Mouse (Mus musculus) adipocyte (in vitro differentiated cells): ENCODE results near the gene Ikbip.
A peak's percentile ranks its signal among the peaks of the same experiment; 100 is the strongest.

Source experiments
- DNase-seq: peaks from one replicate; pipeline ENCODE4 v3.0.0-alpha.2; 2016; ENCODE audit warnings: low spot score

The Ikbip gene

DNA sequence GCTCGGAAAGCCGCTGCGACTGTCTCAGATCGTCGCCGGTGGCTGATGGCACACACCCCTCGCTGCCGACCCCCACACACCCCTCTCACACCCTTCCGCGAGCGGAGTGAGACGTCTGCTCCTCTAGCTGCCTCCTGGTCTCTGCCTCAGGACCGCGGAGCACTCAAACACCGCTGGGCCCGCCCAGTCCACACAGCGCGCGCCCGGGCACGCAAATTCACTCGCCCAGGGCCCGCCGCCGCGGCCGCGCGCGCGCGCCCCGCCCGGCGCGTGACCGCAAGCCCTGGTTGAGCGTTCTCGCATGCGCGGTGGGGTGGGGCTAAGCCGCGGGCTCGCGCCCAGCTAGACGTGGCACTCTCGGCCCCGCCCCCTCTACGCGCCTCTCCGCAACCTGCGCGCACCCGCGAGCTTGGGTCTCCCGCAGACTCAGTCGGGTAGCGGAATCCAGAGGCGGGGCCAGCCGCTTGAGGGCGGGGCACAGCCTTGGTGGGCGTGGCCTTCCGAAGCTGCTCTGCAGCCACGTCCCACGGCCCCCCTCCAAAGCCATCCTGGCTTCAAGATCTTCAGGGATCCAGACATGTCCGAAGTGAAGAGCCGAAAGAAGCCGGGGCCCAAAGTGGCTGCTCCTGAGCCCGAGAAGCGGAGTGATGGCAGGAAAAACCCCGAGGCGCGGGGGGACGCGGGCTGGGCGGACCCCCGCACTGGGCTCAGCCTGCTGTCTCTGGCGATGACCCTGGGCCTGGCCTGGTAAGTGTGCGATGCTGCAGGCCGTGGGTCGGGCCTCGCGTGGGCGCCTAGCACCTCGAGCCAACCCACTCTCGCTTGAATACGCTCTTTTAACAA, at the start of gene Ikbip, which contains the start of gene Apaf1:
Gene Ikbip (plus strand): TSS at position 391 of the 843 bp plus-strand sequence.
Gene Apaf1 (minus strand): TSS at position 221 of the 843 bp plus-strand sequence.
- DNase-seq: peak; percentile 97

DNA sequence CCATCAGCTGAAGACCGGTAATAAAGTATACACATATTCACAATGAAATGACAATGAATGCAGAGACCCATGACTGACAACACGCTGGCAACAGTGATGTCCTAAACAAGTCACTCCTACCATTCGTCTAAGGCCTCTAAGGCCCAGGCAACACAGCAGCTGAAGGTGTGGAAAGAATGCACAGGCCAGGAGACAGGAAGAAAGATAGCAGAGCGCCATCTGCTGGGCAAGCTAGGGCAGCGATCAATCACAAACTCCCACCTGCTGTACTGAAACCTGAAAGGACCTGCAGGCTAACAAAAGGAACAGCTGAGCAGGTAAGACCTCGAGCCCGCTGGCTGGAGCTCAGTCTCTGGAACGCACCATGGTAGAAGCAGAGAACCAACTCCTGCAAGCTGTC, 48.8 kb upstream of the Ikbip start:
- DNase-seq: peak; percentile 73

DNA sequence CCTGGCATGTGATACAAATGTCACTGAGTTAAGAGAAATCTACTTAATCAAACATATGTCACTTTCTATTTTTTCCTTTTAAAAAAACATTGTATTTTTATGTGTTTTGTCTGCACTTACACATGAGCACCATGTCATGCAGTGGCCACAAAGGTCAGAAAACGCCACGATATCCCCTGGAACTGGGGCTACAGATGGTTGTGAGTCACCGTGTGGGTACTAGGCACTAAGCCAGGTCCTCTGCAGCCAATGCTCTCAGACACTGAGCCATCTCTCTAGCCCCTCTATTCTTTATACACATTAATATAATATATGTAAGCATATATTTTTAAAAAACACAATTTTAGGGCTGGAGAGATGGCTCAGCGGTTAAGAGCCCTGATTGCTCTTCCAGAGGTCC, 33.0 kb upstream of the Ikbip start:
- DNase-seq: no peak

DNA sequence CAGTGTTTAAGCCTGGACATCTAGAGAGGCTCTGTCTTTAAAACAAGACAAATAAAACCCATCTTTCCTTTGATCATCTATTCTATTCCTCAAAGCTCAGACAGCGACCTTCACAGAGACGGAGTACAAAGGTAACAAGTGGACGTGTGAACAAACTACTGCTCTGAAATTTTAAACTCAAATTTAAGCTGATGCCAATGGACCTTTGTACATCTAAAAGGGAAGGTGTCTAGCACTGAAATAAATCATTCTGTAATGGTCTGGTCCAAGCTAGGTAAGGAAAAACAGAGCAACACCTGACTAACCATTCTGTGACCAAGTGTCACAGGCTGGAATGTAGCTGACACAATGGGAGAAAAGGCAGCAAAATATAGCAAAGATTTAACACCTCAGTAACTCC, 31.6 kb upstream of the Ikbip start:
- DNase-seq: no peak

DNA sequence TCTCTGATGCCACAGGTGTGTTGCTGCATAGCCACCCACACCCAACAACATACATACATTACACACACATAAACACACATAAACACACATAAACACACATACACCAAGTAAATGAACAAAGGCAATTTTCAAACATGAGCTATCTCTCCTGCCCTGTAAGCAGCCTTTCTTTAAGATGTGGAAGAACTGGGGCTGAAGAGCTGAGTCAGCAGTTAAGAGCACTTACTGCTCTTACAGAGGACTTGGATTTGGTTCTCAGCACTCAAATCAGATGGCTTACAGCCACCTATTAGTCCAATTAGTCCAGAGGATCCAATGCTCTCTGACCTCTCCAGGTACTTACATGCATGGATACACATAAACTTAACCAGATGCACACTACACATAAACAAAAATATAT, 30.0 kb upstream of the Ikbip start:
- DNase-seq: no peak

DNA sequence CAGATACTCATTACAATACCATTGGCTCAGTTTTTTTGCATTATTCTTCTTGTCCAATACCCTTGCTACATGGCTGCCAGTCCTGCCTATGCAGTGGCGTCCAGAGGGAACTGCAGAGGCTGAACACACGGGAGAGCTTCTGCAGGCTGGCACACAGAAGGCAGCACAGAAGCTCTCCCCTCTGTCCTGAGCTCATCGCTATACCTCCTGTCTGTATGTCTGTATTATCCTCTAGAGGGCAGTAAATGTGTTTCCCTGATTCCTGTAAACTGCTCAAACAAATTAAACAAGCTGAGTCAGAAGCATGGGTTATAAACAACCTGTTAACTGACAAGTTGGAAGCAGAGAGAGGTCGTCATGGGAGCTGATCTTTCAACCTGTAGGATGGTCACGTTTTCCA, 22.0 kb upstream of the Ikbip start:
- DNase-seq: peak; percentile 17

DNA sequence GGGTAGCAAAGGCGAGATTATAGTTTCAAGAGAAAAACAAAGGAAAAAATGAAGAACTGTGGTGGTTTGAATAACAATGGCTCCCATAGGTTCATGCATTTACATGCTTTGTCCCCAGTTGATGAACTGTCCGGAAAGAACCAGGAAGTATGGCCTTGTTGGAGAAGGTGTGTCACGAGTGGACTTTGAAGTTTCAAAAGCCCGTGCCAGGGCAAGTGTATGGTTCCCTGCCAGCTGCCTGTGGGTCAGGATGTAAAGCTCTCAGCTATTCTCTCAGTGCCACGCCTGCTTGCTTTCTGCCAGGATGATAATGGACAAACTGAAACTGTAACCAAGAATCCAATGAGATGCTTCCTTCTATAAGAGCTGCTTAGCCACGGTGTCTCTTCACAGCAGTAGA, 20.4 kb upstream of the Ikbip start:
- no peak for DNase-seq

DNA sequence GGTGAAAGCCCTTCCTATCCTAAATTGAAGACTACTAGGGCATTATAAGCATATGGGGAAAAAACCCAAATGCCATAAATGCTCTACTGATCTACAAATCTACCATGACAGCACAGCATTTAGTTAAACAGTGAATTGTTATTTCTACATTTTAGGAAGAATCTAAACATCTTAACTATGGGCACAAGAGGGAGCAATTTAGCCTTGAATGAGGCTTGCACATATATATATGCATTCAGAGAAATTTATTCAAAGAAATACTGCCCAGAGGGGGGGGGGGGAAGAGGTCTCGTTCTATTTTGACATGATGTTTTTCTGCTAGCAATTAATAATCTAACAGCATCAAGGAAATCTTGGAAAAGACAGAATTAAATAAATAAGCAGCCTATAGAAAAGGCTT, 11.0 kb upstream of the Ikbip start:
- DNase-seq: peak; percentile 20

DNA sequence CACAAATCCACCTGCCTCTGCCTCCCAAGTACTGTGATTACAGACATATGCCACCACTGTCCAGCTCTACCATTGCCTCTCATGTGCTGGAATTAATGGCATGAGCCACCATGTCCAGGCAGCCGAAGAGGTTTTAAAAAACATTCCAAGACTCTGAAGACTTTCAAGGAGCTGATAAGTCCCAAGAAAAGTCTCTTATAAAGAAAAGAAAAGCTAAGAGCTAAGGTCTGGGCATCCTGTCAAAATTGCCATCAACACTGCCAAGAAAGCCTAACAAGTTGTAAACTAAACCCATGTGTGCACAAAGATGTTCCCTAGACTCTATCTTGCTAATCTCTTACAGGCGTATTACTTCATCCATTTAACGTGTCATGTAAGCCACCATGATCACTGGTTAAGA, 9.4 kb upstream of the Ikbip start:
- DNase-seq: peak; percentile 83

DNA sequence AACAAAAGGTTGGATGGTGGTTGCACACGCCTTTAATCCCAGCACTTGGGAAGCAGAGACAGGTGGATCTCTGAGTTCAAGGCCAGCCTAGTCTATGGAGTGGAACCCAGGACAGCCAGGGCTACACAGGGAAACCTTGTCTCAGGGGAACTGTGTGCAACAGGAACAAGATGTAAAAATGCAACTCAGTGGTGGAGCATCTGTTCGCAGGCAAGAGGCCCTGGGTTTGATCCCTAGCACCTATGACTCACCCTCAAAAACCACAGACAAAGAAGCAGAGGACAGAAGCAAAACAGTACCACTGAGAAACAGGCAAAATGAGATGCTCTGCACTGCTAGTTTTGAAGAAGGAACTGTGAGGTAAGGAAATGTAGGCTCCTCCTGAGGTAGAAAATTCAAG, 6.1 kb upstream of the Ikbip start:
- DNase-seq: no peak

DNA sequence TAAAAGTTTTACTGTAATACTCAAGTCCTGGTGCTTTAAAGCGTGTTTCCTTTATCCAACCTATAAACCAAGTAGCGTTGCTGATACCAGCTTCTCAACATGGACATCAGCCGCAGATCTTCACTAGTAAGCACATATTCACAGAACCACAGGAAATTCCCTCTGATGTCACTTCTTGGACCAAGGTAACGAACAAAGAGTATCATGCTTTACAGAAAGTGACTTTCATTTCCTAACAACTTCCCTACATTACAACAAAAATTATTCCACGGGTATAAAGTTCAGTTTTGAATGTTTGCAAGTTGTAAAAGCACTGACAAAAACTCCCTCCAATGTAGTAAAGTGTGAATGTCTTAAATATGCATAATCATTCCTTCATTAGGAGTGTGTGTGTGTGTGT, 2.2 kb upstream of the Ikbip start:
- no peak for DNase-seq

DNA sequence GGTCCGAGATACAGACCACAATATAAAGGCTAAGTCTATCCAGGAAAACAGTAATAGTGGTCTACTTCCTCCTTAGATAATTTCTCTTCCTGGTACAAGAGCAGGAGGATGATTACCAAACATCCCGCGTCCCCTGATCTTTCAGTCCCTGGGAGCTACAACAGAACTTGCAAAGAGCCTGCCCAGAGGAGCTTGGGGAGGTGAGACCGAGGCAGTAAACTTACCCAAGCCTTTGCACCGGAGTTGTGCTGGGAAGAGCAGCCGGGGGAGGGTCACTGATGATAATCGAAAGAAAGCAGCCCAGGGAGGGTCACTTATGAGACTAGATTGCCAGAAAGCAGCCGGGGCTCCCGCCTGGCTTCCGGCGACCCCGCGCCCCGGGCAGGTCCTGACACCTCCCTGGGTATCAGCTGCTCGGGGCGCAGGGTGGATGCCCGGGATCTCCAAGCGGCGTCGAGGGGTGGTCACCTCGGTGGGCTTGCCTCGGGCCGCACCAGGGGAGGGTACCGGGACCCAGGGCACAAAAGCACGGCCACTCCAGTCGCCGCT, 707 bp upstream of the Ikbip start:
- no peak for DNase-seq

DNA sequence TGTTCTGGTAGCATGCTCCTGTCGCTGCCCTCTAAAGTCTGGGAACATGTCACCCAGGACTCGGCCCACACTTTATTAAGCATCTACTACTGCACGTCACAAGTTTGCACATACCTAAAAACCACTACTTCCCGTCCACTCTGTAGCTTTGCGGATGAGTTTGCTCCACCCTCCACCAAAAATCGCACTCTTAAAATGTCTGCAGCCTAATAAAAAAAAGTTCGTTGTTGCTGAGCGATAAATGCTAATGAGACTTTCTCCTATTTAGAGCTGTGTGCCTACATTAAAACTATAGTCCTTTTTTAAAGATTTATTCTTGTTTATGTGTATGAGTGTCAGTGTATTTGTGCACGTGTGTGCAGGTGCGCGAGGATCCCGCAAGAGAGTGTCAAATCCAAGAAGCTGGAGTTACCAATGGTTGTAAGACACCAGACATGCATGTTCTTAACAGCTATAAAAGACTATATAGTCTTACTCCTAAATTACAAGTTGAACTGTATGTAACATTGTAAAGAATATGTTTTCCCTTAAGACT, 720 bp downstream of the Ikbip start:
- DNase-seq: peak; percentile 32

DNA sequence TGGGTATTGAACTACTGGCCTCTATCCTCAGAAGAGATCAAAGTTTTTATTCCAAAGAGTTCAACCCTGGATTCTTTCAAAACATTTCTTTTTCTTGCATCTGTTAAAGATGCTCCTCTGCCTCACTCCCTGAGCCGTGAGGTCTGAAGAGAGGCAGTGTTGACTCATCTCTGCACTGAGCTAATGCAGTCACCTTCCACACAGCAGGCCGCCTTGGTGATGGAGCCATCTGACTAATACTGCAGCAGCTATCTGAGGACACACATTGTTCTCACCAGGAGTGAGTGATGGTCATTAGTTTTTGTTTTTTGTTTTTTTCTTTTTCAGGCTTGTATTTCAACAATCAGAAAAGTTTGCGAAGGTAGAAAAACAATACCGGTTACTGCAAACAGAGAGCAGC, 10.1 kb downstream of the Ikbip start:
- DNase-seq: no peak

DNA sequence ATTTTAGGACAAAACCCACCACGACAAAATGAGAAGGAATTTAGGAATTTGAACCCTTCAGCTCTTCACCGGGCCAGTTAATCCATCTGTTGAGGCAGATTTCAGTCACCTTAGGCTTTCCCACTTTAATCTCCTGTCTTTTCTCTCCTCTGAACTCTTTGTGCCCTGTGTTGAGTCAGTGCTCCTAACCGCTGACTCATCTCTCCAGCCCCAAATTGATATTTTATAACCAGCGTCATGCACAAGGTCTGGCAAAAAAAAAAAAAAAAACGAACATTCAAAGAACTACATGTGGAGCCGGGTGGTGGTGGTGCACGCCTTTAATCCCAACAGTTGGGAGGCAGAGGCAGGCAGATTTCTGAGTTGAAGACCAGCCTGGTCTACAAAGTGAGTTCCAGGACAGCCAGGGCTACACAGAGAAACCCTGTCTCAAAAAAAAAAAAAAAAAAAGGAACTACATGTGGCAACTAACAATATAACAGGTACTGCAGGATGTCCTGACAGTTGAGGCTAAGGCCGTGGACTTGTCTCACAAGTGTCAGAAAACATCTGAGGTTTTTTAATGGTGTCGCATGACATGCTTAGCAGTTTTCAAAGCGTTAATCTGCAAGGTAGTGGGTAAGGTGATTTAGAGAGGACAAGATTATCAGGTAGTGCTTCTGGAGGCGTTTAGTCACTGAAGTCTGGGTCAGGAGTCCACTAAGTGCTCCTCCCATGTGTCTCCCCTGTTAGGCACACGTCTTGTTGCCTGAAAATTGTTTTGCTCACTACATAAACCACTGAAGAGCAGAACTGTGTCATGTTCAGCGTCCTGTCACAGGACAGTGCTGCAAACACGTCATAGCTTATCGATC, 11.7 kb downstream of the Ikbip start:
- no peak for DNase-seq

DNA sequence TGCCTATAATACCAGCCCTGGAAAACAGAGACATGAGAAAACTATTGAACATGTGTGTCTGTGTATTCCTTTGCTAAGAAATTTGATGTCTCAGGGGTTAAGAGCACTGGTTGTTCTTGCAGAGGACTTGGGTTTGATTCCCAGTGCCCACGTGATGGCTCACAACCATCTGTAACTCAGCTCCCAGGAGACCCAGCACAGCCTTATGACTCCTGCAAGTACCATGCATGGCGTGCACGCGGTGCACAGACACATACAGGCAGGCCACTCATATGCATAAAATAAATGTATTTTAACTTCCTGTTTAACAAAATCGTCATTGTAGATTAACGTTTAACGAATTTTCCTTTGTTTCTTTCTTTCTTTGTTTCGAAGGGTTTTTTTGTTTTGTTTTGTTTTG, 15.3 kb downstream of the Ikbip start:
- DNase-seq: no peak

DNA sequence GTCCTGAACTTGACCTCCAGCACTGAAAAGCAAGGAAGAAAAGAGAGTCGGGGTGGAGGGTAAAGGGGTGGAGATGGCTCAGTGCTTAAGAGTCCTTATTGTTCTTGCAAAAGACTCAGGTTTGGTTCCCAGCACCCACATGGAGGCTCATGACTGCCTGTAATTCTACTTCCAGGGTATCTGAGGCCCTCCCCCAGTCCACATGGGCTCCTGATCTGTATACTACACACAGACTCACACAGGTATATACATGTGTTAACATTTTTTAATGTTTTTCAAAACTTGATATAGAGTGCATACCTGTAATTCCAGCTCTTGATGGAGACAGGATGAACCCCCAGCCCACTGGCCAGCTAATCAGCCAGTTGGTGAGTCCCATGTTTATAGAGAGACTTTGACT, 17.4 kb downstream of the Ikbip start:
- no peak for DNase-seq

DNA sequence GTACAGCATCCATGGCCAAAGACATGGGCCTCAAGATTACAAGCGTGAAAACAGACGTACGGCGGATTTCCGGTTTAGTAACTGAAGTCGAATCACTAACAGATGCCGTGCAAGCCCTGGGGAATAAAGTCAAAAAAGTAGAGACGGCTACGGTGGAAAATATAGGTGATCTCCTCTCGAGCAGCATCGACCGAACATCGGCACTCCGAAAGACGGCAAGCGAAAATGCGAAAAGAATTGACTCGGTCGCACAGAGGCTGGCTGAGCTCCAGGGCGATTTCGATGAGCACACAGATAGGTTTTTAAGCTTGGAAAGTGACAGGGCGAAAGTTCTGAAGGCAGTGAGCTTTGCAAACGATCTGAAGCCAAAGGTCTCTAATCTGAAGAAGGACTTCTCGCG, 19.2 kb downstream of the Ikbip start:
- no peak for DNase-seq

DNA sequence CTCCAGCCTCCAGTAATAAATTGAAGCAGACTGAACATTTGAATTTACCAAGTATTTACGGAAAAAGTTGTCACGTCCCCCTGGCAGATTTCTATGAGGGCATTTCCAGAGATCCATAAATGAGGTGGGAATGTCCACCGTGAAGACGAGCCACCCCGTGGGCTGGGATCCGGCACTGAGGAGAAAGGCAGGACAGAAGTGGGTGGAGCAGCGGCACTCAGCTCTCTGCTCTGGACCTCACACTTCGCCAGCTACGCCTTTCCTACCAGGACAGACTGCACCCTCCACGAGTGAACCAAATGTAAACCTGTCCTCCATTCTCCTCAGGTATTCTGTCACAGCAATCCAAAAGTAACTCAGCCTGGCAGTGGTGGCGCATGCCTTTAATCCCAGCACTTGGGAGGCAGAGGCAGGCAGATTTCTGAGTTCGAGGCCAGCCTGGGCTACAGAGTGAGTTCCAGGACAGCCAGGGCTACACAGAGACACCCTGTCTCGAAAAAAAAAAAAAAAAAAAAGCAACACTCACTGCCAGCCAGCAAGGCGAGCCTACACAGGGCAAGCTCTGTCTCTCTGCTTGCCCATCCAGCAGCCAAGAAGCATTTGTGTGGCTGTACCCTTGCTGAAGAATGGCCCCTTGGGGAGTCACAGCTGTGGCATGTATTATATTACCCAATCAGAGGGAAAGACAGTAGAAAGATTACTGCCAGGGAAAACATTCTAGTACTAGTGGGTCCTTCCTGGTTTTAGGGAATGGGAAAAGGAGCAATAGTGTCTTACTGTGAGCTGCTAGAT, 20.3 kb downstream of the Ikbip start:
- peak; percentile 68 for DNase-seq

DNA sequence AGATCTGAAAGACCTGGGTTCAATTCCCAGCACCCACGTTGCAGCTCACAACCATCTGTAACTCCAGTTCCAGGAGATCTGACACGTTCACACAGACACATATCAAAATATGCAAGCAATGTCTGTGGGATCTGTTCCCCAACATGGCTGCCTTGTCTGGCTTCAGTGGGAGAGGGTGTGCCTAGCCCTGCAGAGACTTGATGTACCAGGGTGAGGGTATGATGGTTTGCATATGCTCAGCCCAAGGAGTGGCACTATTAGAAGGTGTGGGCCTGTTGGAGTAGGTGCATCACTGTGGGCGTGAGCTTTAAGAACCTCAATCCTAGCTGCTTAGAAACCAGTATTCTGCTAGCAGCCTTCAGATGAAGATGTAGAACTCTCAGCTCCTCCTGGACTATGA, 23.2 kb downstream of the Ikbip start:
- DNase-seq: no peak

DNA sequence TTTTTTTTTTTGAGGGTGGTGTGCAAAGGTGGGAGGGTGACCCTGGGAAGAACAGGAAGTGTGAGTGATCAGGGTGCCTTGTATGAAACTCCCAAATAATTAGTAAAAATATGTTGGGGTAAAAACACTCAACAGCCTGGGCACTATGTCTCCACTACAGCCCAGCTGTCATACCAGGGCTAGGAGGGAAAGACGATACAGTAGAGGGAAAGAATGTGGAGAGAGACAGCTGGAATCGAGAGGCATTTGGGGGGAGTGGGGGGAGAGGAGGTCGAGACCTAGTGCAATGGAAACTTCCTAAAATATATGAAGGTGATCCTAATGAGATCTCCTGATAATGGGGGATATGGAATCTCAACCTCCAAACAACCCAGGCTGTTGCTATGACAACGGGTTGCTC, 27.1 kb downstream of the Ikbip start:
- DNase-seq: no peak

DNA sequence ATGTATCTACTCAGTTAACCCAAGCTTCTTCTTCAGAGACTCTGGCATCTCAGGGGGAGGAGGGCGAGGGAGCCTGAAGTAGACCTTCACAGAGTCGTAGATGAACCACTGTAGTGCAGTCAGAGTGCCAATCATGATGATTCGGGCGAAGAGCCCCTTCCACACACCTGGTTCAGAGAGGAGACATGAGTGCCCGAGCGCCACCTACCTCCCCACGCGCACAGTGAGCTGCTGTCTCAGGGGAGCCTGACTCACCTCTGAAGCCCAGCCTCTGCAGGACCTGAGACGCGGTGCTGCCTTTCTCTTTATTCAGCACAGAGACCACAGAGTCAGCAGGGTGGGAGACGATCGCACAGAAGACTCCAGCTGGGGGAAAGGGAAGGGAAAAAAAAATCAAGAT, 34.2 kb downstream of the Ikbip start:
- no peak for DNase-seq
